Mouse (Mus musculus) midbrain, embryonic 14.5 days (tissue): ENCODE results near the gene Gm13272. TPM values are rescaled to one million over a fixed set of nuclear protein-coding genes. Genes with fewer than 3 reads are reported as not detected.
"Not testable (repeated sequence)": the region's sequence is repeated elsewhere in the genome, so short reads cannot be mapped to it uniquely, and the experiment has no call there.

Experiments
- ATAC-seq: fragments of 200-750 bp; cut with Nextera tagmentation; 2 replicates; pipeline ENCODE4 v1.8.0; 2017; ENCODE audit warnings: moderate number of reproducible peaks, moderate library complexity; ENCODE audit not compliant: low FRiP score, low TSS enrichment
- DNase-seq: peaks from one replicate; pipeline ENCODE4 v3.0.0-alpha.2; 2015
- H3K27ac ChIP-seq: fragments of 300-500 bp; sonication (generic); replicated peaks from 2 replicates; pipeline ENCODE4 v1.5.1; 2014; ENCODE audit warnings: mild to moderate bottlenecking, low read depth, low read length, moderate library complexity
- H3K27me3 ChIP-seq: fragments of 300-500 bp; sonication (generic); 2 replicates; pipeline ENCODE4 v1.6.1; 2014; ENCODE audit warnings: low read length, control low read depth, mixed read lengths; ENCODE audit not compliant: control insufficient read depth, insufficient read depth
- H3K36me3 ChIP-seq: fragments of 300-500 bp; sonication (generic); 2 replicates; pipeline ENCODE4 v1.6.1; 2014; ENCODE audit warnings: low read length, control low read depth; ENCODE audit not compliant: control insufficient read depth, insufficient read depth
- H3K4me1 ChIP-seq: fragments of 300-500 bp; sonication (generic); 2 replicates; pipeline ENCODE4 v1.6.1; 2014; ENCODE audit warnings: mild to moderate bottlenecking, antibody characterized with exemption, low read length, control low read depth; ENCODE audit not compliant: control insufficient read depth, insufficient read depth
- H3K4me2 ChIP-seq: fragments of 300-500 bp; sonication (generic); 2 replicates; pipeline ENCODE4 v1.6.1; 2014; ENCODE audit warnings: mild to moderate bottlenecking, low read length, moderate library complexity
- H3K4me3 ChIP-seq: fragments of 300-500 bp; sonication (generic); replicated peaks from 2 replicates; pipeline ENCODE4 v1.5.1; 2014; ENCODE audit warnings: low read depth, low read length
- H3K9ac ChIP-seq: fragments of 300-500 bp; sonication (generic); replicated peaks from 2 replicates; pipeline ENCODE4 v1.6.1; 2014; ENCODE audit warnings: mild to moderate bottlenecking, low read length, moderate library complexity
- H3K9me3 ChIP-seq: fragments of 300-500 bp; sonication (generic); 2 replicates; pipeline ENCODE4 v1.6.1; 2016; ENCODE audit warnings: low read length, control low read depth, mixed read lengths; ENCODE audit not compliant: control insufficient read depth
- WGBS: fragments of 180-500 bp; shearing (Covaris S2); extraction: QIAGEN DNeasy Blood & Tissue Kit; methylation state at CpG from one replicate; pipeline ENCODE4 v1.1.7; 2014; 5-methylcytosine and 5-hydroxymethylcytosine counted together
- polyA plus RNA-seq: library from polyadenylated mRNA; unstranded; fragments of >200 nt; fragmentation: Nextera tagmentation; extraction: Ambion mirVana; gene quantifications from 2 replicates; pipeline ENCODE4 v1.2.1, GENCODE M21; 2014

Gene Gm13272
- polyA plus RNA-seq, 1 experiment from 2014 or later, result not detected

- Histone ChIP-seq H3K4me2 (peak overlapping the region; percentile 75), H3K4me3 (peak overlapping the region; percentile 38), H3K27ac (peak overlapping the region; percentile 55; the same call in 1 of the 2 replicates), H3K9ac (peak overlapping the region; percentile 49)
- WGBS, result 12% methylated on average over 28 of the region's 31 CpGs
- ATAC-seq, H3K36me3 ChIP-seq, H3K4me1 ChIP-seq, DNase-seq, H3K9me3 ChIP-seq, H3K27me3 ChIP-seq: not testable (repeated sequence)
These were observed 22.8 kb upstream of the Gm13272 start for GRCm38 (mm10) chr4:88756581-88757513.

- not testable (repeated sequence) for H3K4me1 ChIP-seq, H3K9me3 ChIP-seq, H3K36me3 ChIP-seq, H3K27me3 ChIP-seq
- Histone ChIP-seq H3K4me3 (peak overlapping the region; percentile 38), H3K9ac (peak overlapping the region; percentile 49), H3K27ac (peak overlapping the region; percentile 55; the same call in 1 of the 2 replicates), H3K4me2 (peak overlapping the region; percentile 75)
- WGBS, result 0% methylated on average over 19 of the region's 21 CpGs
- peak; percentile 100 for ATAC-seq
- peak; percentile 90 for DNase-seq
These were observed 22.0 kb upstream of the Gm13272 start for GRCm38 (mm10) chr4:88757628-88758031.

GRCm38 (mm10) chr4:88758751-88759150 is 20.9 kb upstream of the Gm13272 start:
- 89% methylated on average over 9 of the region's 9 CpGs for WGBS

GRCm38 (mm10) chr4:88759610-88760268 is 19.9 kb upstream of the Gm13272 start, which contains the start of gene Gm13283:
Gene Gm13283, plus strand, starts transcription at chr4:88760119.
- H3K4me2 ChIP-seq, result peak within 1 kb of the TSS; percentile 51
- not testable (repeated sequence) for H3K27me3 ChIP-seq, H3K9me3 ChIP-seq, H3K27ac ChIP-seq, ATAC-seq, H3K4me1 ChIP-seq, DNase-seq, H3K9ac ChIP-seq, H3K36me3 ChIP-seq
- WGBS, result 21% methylated on average over 8 of the region's 14 CpGs
- H3K4me3 ChIP-seq, result peak within 1 kb of the TSS; percentile 21; the same call in 1 of the 2 replicates

More at GRCm38 (mm10) chr4:88758751-88759150, 20.9 kb upstream of the Gm13272 start:
- not testable (repeated sequence) for H3K4me2 ChIP-seq, ATAC-seq, H3K9ac ChIP-seq, H3K36me3 ChIP-seq, H3K4me1 ChIP-seq, H3K4me3 ChIP-seq, H3K27ac ChIP-seq, DNase-seq, H3K27me3 ChIP-seq, H3K9me3 ChIP-seq

- WGBS, result 0% methylated on average over 24 of the region's 28 CpGs
- not testable (repeated sequence) for H3K36me3 ChIP-seq, H3K9me3 ChIP-seq, H3K4me1 ChIP-seq, H3K27me3 ChIP-seq, H3K9ac ChIP-seq, H3K27ac ChIP-seq, ATAC-seq
- H3K4me3 ChIP-seq, result peak overlapping the region; percentile 21; the same call in 1 of the 2 replicates
- peak overlapping the region; percentile 51 for H3K4me2 ChIP-seq
- peak; percentile 81 for DNase-seq
These were observed 19.2 kb upstream of the Gm13272 start for GRCm38 (mm10) chr4:88760431-88760830.

GRCm38 (mm10) chr4:88761776-88762175 is 17.9 kb upstream of the Gm13272 start:
- H3K4me3 ChIP-seq, H3K4me2 ChIP-seq, H3K4me1 ChIP-seq, H3K27ac ChIP-seq, H3K9ac ChIP-seq, H3K27me3 ChIP-seq, H3K9me3 ChIP-seq, DNase-seq, H3K36me3 ChIP-seq, ATAC-seq: not testable (repeated sequence)
- WGBS, result 73% methylated on average over 6 of the region's 8 CpGs

GRCm38 (mm10) chr4:88762341-88762740 is 17.3 kb upstream of the Gm13272 start:
- DNase-seq, H3K9ac ChIP-seq, H3K4me1 ChIP-seq, H3K9me3 ChIP-seq, H3K4me2 ChIP-seq, H3K27ac ChIP-seq, H3K4me3 ChIP-seq, H3K27me3 ChIP-seq, ATAC-seq, H3K36me3 ChIP-seq: not testable (repeated sequence)
- WGBS, result 65% methylated on average over 8 of the region's 9 CpGs

- not testable (repeated sequence) for H3K27ac ChIP-seq, H3K4me1 ChIP-seq, ATAC-seq, H3K9me3 ChIP-seq, H3K27me3 ChIP-seq, H3K36me3 ChIP-seq, H3K9ac ChIP-seq
- WGBS, result 2% methylated on average over 25 of the region's 42 CpGs
- DNase-seq, result peak; percentile 71
- peak overlapping the region; percentile 51 for H3K4me2 ChIP-seq
- H3K4me3 ChIP-seq, result peak overlapping the region; percentile 19
These were observed 16.1 kb upstream of the Gm13272 start for GRCm38 (mm10) chr4:88763384-88764018.
